Mouse (Mus musculus) right cerebral cortex, postnatal 10 days (tissue): ENCODE results near the gene Erh.

ENCODE experiments used
- DNase-seq, 2 experiments: peaks; one replicate each; pipeline ENCODE4 v3.0.0; 2021; ENCODE audit warnings: low spot score in 2 of 2

Erh gene

DNA sequence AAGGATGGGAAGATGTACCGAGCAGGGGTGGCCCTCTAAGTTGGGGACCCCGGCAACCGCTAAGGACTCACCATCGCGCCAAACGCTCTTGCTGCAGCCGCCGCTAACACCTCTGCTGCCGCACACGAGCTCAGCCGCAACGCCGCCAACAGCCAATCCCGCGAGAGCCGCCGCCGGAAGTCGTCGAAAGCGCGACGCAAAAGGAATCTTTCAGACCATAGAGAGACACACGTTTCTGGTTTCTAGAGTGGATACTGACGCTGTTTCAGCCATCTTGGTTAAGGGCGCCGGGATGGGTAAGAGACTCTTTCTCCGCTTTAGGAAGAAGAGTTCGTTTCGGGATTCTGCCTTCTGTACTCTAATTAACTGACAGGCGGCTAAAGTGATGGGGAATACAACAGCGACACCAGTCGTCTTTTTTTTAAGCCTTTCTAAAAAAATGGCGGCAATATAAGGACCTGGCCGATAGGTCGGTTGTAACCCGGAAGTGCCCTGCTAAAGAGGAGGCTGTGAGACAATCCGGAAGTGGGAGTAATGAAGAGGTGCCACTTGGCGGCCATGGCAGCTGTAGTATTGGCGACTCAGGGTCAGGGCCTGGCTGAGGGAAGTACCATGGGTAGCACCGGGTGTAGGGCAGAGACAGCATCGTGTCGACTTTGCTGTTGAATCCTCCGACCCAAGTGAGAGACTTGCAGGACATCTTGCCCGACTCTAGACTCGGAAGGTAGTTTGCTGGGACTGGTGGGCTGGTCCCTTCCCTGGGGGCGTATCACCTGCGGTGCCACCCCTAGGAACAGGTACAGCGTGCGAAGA, at the start of gene Erh, which contains the start of gene Slc39a9:
TSS of gene Erh (minus strand) at position 649 of the 813 bp plus-strand sequence.
TSS of gene Slc39a9 (plus strand) at position 191 of the 813 bp plus-strand sequence.
- DNase-seq, result peak; percentile 95 to 97

DNA sequence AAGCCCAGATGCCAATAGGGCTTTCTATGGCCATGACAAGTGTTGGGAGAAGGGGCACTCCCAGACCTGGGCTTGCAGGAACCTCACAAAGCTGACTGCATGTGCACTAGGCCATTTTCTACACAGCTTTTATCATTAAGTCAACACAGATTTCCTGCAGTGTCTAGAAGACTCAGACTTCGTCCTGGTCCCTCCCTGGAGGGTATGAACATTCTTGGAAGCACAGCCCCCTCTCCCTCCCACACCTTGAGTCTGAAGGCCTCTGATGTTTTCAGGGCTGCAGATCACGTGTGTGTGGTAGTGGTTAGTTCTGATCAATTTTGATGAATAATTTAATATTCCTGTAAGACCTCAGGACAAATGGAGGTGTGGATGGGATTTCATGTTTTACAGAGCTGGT, 49.6 kb upstream of the Erh start:
- no peak for DNase-seq

DNA sequence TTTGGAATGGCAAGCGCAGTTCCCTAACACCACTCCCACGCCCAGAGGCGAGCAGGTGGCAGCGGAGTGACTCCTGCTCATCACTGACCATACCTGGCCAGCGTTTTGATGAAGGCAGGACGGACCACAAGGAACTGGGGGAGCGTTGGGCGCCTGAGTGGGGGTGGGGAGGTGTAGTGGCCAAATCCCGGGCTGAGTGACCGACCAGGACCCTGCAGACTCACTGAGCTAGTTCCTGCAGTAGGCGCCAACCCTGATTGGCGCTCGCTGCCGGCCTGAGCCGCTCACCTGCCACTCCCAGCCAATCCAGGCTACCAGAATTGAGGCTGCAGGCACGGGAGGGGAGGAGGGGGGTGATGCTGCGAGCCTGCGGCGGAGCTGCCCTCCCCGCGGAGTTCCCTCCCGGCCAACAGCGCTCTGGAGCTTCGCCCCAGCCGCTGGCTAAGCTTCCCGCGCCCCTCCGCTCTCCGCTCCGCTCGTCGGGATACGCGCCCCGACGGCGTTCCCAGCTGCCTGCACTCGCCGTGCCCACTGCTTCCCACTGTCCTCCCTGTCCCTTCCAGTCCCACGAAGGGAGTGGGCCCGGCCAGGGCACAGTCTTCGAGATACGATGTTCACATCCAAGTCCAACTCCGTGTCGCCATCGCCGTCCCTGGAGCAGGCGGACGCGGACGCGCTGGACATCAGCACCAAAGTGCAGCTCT, 48.3 kb upstream of the Erh start, which contains the start of gene Plekhd1:
TSS of gene Plekhd1 (plus strand) at position 323 of the 704 bp plus-strand sequence.
- peak; percentile 39 to 57 for DNase-seq

DNA sequence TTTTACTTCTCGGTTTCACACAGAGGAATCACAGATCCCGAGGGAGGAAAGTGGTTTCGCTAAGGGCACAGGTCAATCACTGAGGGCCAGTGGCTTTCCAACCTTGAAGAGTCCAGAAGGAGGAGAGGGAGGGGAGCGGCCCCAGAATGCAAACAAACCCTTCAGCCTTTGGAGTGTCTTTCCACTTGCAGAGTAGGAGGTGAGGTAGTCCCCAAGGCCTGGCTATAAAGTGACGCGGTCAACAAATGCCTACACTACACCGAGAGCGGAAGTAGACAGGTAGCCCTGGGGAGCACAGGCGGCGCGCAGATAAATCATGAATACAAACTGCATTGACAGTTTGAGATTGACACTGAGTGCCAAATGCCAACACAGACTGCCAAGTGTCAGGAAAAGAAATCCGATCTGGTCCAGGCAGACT, 47.5 kb upstream of the Erh start:
- no peak for DNase-seq

DNA sequence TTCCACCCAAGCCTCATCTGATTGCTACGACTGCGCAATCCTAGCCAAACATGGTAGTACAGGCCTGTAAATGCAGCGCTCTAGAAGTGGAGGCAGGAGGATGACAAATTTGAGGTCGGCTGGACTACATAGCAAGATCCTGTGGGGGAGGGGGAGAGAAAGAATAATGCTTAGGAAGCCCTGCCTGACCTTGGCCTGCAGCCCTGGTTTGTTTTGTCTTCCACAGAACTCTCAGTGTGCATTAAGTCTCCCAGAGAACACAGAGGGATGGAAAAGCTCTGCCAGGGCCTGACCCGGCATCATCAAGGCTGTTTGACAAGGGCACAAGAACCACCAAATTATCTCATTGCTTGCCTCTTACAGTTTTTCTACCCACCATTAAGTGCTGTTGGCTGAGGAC, 45.6 kb upstream of the Erh start:
- no peak for DNase-seq

DNA sequence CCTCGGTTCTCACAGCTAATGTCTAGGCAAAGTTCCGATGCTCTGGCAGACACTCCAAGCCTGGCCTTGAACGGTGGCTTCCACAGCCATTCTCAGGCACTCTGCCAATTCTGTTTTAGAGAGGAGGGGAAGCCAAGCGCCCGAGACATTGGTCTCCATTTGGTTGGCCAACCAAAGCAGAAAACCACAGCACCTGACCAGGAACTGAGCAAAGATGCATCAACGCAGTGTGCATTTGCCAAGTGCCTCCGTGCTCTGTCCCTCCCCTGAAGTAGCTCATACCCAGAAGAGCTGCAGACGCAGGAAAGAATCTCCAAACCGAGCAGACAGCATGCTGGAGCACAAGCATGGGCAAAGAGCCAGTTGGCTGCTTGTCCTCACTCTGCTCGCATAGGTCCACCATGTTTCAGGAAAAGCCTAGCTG, 43.7 kb upstream of the Erh start:
- peak; percentile 58 to 59 for DNase-seq

DNA sequence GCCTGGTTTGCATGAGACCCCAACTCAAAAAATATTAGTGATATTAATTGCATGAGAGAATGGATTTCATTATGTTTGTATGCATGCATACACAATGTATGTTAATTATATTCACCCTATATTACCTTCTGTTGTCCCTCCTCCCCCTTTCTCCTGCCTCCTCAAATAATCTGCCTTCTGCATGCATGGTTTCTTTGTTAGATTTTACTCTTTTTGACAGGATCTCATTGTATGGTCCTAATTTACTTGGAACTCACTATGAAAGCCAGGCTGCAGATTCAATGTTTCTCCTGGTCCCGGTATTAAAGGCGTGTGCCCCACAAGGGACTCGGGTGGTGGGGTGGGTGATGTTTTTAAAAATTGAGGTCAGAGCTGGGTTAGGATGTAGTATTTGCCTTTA, 40.2 kb upstream of the Erh start:
- DNase-seq, result no peak

DNA sequence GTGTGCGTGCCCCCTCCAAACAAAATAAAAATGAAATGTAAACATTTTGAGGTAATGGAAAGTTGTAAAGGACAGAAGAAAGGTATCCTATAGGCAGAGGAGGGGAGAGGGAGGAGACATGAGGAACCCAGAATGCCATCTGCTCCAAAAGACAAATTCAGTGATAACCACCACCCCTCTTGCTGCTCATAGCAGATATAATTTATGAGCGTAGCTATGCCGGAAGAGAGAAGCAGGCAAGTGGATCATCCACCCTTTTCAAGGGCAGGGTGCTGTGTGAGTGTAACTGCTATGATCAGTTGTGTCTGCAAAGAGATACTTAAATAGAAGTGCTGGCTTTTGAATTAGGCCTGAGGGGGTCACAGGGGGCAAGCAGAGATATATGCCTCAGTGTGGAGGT, 39.4 kb upstream of the Erh start:
- DNase-seq, result no peak

DNA sequence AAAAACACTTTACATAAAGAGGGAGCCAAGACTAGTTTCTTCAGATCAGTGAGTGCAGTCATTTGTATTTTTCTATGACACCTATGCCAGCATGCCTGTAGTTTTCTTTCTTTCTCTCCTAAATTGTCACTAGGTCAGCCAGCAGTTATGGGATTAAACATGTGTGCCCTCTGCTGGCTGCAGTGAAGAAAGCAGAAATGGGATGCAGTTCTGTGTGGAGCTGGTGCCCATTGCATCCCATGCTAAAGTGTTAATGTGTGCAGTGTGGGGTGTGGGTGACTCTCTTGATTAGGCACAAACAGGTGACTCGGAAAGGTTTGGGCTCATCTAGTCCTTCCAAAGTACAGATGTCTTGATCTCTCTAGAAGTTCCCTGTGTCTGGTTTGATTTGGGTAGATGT, 37.2 kb upstream of the Erh start:
- DNase-seq, result peak in 1 of 2 experiments; percentile 52

DNA sequence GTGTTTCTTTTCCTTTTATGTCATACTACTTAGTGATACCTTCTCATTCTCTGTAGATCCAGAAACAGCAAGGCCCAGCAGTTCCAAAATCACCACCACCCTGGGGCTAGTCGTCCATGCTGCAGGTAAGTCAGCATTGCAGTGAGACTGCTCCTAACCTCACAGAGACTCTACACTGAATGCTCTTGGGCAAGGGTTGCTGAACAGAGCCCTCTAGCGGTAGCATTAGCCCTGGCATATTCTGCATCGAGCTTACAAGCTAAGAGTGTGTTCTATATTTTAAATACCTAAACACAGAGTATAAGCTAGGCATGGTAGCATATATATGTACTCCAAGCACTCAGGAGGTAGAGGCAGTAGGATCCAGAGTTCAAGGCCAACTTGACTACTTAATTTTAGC, 29.0 kb upstream of the Erh start:
- DNase-seq, result peak; percentile 58 to 71

DNA sequence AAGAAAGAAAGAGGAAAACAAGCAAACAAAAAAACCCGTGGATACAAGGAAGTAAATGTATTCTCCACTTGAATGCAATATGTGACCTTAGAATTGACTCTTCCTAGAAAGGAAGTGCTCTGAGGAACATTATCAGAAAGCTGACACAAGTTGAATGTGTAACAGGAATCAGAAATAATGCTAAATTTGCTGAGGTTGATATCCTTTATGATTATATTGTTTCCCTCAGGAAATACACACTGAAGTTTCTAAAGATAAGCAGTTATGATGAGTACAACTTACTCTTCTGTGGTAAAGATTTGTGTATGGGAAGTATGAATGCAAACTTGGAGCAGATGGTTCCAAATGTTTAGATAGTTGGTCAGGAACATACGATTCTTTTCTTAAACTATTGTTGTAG, 24.2 kb upstream of the Erh start:
- no peak for DNase-seq

DNA sequence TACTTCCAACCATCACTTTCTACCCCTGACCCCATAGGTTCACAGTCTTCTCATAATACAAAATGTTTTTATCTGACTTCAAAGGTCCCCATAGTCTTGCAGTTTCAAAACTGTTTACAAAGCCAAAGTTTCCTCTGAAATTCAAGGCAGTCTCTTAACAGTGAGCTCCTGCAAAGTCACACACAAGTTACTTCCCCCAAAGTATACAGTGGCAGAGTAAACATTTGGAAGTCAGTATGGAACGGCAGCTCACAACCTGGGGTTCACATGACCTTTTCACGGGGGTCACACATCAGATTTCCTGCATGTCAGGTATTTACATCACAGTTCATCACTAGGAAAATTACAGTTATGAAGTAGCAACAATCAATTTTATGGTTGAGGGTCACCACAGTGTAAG, 19.8 kb upstream of the Erh start:
- DNase-seq, result no peak

DNA sequence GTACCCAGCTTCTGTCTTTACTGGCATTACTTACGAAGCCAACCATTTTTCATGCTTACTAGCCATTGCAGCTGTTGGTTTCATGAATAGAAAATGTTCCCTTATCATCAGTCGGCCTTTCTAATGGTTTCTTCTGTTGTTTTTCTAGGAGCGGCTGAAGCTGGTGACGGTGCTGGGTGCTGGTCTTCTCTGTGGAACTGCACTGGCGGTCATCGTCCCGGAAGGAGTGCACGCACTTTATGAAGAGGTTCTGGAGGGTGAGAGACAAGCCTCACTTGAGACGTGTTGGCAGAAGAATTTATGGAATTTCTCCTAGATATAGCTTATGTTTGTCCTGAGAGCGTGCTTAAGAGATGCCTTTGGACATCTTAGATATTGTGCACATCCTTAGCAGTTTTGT, 18.2 kb upstream of the Erh start:
- DNase-seq, result no peak

DNA sequence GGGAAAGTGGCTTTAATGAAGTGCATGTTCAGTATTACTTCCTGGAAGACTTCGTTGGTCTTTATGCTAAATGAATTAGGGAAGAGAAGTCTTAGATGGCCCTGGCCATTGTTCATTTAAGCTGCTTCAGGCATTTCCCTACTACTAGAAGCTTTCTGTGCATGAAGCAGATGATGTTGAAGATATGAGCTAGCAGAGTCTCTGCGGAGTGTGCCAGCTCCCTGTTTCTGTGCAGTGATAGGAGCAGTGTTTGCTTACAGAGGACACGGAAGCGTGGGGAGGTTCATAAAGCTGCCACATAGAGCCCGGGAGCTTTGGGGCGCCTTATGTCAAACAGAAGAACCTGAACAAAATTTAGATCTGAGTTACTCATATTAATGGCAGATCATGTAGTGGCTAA, 14.5 kb upstream of the Erh start:
- no peak for DNase-seq

DNA sequence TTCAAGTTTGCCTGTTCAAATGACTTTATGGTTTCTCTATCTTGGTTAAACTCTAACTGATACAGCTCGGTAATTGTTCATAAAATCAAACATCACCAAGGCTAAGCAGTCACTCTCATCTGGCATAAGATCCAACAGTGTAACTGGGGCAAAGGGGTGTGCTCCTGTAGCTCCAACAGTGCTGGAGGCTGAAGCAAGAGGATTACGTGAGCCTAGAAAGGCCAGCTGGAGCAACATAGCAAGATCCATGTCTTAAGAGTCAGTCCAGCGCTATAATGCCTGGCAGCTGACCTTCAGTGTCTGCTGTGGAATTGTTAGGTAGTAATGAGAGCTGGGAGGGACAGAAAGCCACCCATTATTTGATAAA, 10.5 kb upstream of the Erh start:
- DNase-seq, result no peak

DNA sequence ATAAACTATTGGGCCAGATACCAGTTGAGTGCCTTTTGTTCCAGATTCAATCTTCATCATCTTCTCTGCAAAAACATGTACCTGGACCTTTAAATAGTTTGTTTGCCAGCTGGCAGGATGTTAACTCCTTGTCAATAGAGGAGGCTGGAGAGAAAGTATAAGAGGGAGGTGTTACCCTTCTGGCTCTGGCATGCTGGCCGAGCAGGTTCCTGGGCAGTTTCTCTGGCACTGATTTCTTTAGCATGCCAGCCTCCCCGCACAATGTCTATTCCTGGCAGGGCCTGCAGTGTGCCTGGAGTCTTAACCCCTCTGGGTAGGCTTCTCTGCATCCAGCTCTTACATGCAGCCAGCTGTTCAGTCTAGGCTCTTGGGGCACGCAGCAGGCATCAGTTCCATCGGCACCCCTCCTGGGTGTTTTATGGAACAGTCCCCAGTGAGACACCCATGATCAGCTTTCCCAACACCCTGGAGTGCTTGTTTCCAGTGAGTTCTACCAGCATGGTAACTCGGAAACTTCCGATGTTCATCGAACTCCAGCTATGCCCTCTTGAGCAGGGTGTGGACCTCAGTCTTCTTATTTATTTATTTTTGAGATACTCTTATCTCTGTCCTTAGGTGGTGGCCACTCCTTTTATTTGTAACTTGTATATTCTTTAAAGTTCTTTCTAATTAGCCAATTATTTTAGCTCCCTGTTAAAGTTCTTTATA, 10.0 kb upstream of the Erh start:
- no peak for DNase-seq

DNA sequence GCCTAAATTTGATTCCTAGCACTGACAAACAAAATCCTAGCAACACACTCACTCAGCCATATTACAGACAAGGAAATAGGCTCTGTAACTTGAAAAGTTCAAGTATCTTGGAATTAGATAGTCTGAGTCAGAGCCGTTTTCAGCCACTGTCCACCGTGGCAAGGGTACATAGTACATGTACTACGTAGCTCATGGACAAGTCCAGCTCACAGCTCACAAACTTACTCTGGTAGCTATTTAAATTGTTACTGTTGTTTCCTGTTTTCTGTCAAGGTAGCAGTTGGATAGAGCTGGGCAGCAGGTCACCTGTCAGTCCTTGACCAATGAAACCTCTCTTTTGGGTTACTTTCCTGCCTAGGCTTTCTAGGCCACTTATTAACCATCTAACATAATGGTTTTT, 2.2 kb upstream of the Erh start:
- DNase-seq, result no peak

DNA sequence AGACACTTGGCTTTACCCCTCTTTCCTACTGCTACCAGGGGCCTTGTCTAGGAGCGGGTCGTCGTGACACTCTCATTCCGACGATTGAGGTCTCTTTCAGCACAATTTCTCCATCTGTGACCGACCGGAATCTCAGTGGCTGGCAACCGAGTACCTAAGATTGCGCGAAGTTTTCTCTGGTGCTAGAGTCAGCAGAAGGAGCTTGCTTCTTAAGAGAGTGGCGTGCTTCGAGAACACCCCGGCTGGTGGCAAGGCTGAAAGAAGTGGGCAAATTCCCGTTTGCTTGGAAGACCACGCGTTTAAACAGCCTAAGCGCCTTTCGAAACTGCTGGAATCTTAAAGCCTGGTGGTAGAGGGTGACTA, 346 bp upstream of the Erh start:
- DNase-seq, result no peak

DNA sequence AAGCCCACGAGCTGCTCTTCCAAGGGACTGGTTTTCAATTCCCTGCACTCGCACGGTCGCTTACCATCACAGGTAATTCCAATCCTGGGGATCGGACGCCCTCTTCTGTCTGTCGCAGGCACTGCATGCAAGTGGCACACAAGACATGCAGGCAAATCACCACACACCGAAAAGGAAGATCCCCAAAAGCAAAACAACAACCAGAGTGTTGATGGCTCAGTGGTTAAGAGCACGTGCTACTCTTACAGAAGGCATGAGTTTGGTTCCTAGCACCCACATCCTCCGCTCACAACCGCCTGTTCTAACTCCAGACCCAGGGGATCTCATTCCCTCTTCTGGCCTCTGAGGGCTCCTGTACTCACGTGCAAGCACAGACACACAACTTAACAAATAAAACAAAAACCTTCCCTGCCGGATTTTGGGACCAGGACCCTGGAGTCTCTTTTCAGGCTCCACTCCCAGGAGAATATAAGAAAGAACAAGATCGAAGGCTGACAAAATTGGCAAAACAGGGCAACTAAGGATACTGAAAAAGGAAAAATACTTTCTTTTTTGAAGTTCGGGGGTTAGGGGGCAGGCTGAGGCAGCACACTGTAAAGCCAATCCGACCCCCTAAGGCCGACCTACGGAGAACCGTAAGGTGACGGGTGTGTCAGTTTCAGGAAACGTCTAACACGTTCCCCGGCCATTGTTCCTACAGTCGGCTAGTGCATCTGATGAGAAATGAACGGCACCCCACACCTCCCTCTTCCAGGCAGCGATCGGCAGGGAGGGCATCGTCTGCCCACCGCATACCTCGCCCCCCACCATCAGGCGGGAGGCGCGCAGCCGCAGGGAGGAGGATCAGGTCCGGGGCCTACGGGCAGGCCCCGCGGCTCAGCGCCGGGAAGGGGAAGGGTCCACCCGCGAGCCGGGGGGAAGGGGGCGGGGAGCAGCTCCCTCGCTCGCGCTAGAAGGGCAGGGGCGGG, 1.1 kb downstream of the Erh start:
- peak; percentile 44 to 59 for DNase-seq

DNA sequence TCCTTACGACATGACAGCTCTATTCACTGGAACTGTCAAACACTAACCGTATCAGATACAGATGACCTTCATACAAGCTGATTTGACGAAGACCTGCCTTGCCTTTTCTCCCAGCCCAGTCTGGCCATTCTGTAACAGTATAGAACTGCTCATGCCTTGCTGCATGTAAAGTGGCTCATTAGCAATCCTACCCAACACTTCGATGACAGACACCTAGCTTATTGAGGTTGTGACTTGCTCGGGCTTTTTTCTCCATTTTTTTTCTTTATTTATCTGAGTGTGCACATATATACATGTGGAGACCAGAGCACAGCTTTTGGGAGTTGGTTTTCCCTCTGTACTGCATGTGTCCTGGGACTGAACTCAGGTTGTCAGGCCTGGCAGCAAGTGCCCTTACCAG, 12.4 kb downstream of the Erh start:
- DNase-seq, result no peak

DNA sequence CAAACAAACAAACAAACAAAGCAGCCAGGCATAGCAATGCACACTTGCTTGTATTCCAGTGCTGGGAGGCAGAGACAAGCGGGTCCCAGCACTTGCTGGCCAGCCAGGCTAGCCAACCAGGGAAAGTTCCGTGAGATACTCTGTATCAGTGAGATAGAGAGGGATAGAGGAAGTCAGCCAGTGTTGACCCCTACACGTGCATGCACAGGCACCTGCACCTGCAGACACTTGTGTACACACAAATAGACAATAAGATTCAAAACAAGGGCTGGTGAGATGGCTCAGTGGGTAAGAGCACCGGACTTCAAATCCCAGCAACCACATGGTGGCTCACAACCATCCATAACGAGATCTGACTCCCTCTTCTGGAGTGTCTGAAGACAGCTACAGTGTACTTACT, 23.6 kb downstream of the Erh start:
- DNase-seq, result no peak
